Mouse (Mus musculus) thymus, adult 2 months (tissue): ENCODE results near the gene Cped1. TPM values are rescaled to one million over a fixed set of nuclear protein-coding genes. Genes with fewer than 3 reads are reported as not detected.

Experiments used
- DNase-seq: peaks from one replicate; pipeline ENCODE4 v3.0.0; 2021
- H3K27ac ChIP-seq: fragments of 200-500 bp; 2 replicates; pipeline ENCODE4 v1.5.1; 2012; ENCODE audit warnings: low read length, control low read depth; ENCODE audit not compliant: control insufficient read depth, insufficient read depth
- H3K27me3 ChIP-seq: fragments of 200-500 bp; 2 replicates; pipeline ENCODE4 v1.6.1; 2012; ENCODE audit warnings: mild to moderate bottlenecking, low read length, moderate library complexity, mixed read lengths; ENCODE audit not compliant: control insufficient read depth, insufficient read depth
- H3K36me3 ChIP-seq: fragments of 200-500 bp; 2 replicates; pipeline ENCODE4 v1.6.1; 2012; ENCODE audit warnings: mild to moderate bottlenecking, low read length, moderate library complexity; ENCODE audit not compliant: control insufficient read depth, insufficient read depth
- H3K4me1 ChIP-seq: fragments of 200-500 bp; replicated peaks from 2 replicates; pipeline ENCODE4 v1.6.1; 2012; ENCODE audit warnings: low read length; ENCODE audit not compliant: control insufficient read depth, insufficient read depth
- H3K4me3 ChIP-seq: fragments of 200-500 bp; 2 replicates; pipeline ENCODE4 v1.5.1; 2012; ENCODE audit warnings: mild to moderate bottlenecking, low read length, control low read depth, moderate library complexity; ENCODE audit not compliant: control insufficient read depth, insufficient read depth
- CTCF ChIP-seq: fragments of 200-500 bp; IDR thresholded peaks from 2 replicates; pipeline ENCODE4 v1.5.1; 2012; ENCODE audit warnings: mild to moderate bottlenecking, control low read depth, low read length, moderate library complexity, borderline replicate concordance; ENCODE audit not compliant: control insufficient read depth, poor library complexity, insufficient read depth; ENCODE audit errors: extremely low read depth
- POLR2A ChIP-seq: fragments of 200-500 bp; IDR thresholded peaks from 2 replicates; pipeline ENCODE4 v1.6.1; 2012; ENCODE audit warnings: mild to moderate bottlenecking, low read length, control low read depth, moderate library complexity; ENCODE audit not compliant: control insufficient read depth, poor library complexity, insufficient read depth; ENCODE audit errors: extremely low read depth
- WGBS: fragments of 180-500 bp; shearing (Covaris S2); methylation state at CpG from one replicate; pipeline ENCODE4 v1.1.7; 2018; 5-methylcytosine and 5-hydroxymethylcytosine counted together
- polyA plus RNA-seq: library from polyadenylated mRNA; depleted of rRNA; stranded (reverse); fragments of >200 nt; gene quantifications from 2 replicates; pipeline ENCODE4 v1.2.3, GENCODE M21; 2012

Cped1 gene
- polyA plus RNA-seq, 1 experiment: 1.7 TPM

- Histone ChIP-seq H3K4me1 (no peaks in the 10 kb centered on the region), H3K36me3 (no peaks in the 10 kb centered on the region), H3K4me3 (no peak overlapping the region), H3K27me3 (no peaks in the 10 kb centered on the region), H3K27ac (no peak overlapping the region)
- DNase-seq: no peak
- WGBS: 79% methylated on average over 4 of the region's 4 CpGs
- TF ChIP-seq POLR2A: no peak
- no peak for TF ChIP-seq CTCF
Observed at GRCm38 (mm10) chr6:21998131-21998530, 12.4 kb downstream of the Cped1 start.

DNA sequence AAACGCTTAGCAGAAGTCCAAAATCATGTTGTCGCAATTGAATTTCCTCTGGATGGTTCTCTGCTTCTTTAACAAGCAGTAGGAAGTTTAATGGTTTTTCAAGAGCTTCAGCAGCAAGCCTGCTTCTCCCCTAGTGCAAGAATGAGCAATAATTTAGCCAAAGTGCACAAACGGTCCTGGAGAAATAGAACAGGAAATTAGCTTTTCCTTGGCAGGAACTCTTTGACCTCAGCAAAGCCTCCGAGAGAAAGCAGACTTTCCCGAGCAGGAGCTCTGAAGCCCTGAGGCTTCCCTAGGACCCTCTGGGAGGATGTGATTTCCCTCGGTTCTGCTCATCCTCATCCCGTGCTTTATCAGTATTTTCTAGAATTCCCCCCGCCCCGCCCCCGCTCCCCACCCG lies 13.3 kb downstream of the Cped1 start:
- Histone ChIP-seq H3K4me3 (no peak overlapping the region), H3K4me1 (no peaks in the 10 kb centered on the region), H3K36me3 (no peaks in the 10 kb centered on the region), H3K27me3 (no peaks in the 10 kb centered on the region), H3K27ac (no peak overlapping the region)
- TF ChIP-seq CTCF (no peak), POLR2A (no peak)
- WGBS: 32% methylated on average over 11 of the region's 11 CpGs
- DNase-seq: no peak

DNA sequence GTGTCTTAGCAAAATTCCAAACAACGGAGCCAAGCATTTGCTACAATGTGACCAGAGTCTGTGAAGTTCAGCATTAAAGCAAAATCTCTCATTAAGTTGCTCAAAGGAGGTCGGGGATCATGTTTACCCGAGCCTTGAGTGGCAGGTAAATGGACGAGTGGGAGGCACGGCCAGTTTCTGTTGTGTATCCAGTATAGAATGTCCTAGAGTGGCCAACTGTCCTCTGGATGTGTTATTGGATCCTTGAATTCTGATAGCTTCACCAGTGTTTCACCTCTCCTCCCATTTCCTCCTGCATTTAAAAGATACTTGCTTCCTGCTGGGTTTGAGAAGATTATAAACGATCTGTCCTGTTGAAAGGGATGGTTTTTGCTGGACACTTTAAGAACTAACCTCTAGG lies 14.4 kb downstream of the Cped1 start:
- 75% methylated on average over 6 of the region's 6 CpGs for WGBS
- TF ChIP-seq POLR2A (no peak), CTCF (no peak)
- Histone ChIP-seq H3K27me3 (no peaks in the 10 kb centered on the region), H3K36me3 (no peaks in the 10 kb centered on the region), H3K4me3 (no peak overlapping the region), H3K27ac (no peak overlapping the region), H3K4me1 (no peaks in the 10 kb centered on the region)
- no peak for DNase-seq

DNA sequence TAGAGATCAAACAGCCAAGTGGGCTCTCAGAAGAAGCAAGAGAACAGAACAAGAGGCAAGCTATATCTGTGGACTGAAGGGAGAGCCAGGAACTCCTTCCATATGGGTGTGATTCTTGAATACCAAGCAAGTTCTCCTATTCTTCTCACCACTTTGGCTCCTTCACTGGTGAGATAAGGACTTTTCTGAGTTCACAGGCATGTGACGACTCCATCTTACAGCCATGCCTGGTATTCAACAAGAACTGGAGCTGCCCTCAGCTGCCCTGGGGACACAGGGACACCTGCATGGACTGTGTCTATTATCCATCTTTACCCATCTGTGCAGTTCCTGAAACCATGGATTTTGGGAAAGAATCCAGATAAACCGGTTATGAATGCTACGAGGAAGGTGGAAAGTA lies 15.2 kb downstream of the Cped1 start:
- WGBS: 90% methylated on average over 3 of the region's 3 CpGs
- no peak for DNase-seq
- TF ChIP-seq CTCF: no peak
- no peak for TF ChIP-seq POLR2A
- no peak overlapping the region for H3K27ac ChIP-seq
- H3K27me3 ChIP-seq: no peaks in the 10 kb centered on the region
- H3K4me3 ChIP-seq: no peak overlapping the region
- no peaks in the 10 kb centered on the region for H3K4me1 ChIP-seq
- H3K36me3 ChIP-seq: no peaks in the 10 kb centered on the region

DNA sequence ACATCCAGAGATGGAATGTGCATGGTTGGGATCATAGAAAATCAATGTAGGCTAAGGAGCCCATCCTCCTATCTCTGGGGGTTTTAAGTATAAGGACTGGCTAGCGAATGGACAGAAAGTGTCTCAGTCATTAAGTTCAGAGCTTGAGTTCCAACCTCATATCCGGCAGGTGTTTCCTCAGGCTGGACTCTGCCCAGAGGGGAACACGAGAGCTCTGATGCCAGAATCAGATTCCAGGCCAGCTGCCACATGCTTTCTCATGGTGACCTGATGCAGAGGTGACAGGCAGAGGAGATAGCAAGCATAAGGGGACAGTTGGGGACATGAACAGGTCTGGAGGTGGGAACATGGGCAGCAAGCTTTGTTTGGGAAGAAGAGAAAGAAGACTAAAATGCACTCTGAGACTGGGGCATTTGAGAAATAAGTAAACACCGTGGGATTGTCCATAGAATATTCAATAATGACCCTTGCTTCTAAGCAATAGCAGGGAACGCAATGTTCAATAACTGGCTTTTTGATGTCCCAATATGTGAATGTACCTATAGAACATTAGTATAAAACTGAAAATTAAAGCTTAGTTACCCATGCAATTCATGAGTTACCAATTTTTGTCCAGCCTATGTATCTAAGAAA lies 15.7 kb downstream of the Cped1 start:
- Histone ChIP-seq H3K27ac (no peak overlapping the region), H3K4me3 (no peak overlapping the region), H3K27me3 (no peaks in the 10 kb centered on the region), H3K4me1 (no peaks in the 10 kb centered on the region), H3K36me3 (no peaks in the 10 kb centered on the region)
- no peak for TF ChIP-seq CTCF
- TF ChIP-seq POLR2A: no peak
- DNase-seq: no peak
- WGBS: 87% methylated on average over 5 of the region's 5 CpGs

DNA sequence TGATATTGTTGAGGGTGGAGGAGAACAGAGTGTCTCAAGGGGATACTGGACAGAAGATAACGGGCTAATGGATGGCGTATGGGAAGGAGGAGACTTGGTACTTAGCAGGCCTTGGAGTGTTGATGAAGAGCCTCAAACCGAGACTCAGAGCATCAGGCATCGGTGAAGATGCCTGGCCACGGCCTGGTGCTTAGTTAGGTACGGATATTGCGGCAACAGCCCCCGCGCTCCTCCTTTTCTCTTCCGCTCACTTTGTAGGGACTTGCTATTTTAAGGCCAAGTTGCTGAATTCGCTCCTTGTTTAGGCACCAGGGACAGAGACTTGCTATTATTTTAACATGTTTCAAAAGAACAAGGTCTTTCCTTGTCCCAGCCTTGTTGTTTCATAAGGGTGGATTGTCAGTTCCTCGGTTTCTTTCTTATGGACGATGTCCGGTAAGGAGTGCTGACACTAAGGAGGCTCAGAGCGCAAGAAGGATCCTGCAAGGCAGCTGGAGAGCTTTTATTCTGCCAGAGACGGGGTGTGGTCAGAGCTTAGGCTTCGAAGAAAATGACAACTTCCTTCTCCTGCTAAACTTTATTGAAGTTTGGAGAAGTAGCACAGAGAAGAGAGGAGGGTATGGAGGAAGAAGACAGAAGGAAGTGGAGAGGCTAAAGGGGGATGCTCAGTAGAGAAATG lies 16.9 kb downstream of the Cped1 start:
- H3K4me1 ChIP-seq: no peaks in the 10 kb centered on the region
- 60% methylated on average over 17 of the region's 17 CpGs for WGBS
- H3K4me3 ChIP-seq: no peak overlapping the region
- no peak overlapping the region for H3K27ac ChIP-seq
- no peak for TF ChIP-seq POLR2A
- no peak for TF ChIP-seq CTCF
- no peaks in the 10 kb centered on the region for H3K27me3 ChIP-seq
- DNase-seq: no peak
- no peaks in the 10 kb centered on the region for H3K36me3 ChIP-seq
